Mouse (Mus musculus) fibroblast of lung, adult 2 months (primary cell): ENCODE measurements around the gene Zyg11b.

ENCODE experiments used
- DNase-seq: peaks from one replicate; pipeline ENCODE4 v3.0.0-alpha.2; 2011; ENCODE audit warnings: low read depth

Gene Zyg11b

GRCm38 (mm10) chr4:108300670-108301373 lies at the start of gene Zyg11b:
TSS of gene Zyg11b (minus strand) at chr4:108301096.
- peak; percentile 76 for DNase-seq

DNA sequence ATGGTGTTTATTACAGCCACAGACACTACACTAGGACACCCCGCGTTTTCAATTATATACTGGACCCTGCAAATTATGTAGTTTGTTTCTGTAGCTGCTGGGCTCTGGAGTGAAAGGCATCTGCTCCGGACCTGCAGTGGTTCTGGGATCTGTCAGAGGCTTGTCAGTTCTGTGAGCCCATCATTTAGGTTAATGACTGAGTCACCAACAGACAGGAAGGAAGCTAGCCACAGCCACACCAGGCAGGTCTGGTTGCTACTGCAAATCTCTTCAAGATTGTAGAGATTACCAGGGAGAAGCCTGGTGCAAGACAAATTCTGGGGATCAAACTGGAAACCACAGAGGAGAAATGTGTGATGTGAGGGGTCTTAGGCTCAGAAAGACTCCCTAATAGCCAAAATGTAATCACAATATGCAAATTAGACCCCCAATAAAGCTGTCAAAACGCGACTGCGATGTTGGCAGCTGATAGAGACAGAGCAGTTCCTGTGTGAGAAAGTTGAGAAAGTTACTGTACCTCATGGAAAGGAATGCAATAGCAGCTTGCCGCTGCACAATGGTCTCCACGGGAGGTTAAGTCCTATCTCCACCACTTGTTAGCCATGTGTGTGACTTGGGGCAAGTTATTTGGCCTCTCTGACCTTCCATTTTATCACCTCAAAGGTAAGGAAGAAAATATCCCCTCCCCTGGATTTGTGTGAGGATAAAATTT lies 49.1 kb upstream of the Zyg11b start:
- DNase-seq: no peak

DNA sequence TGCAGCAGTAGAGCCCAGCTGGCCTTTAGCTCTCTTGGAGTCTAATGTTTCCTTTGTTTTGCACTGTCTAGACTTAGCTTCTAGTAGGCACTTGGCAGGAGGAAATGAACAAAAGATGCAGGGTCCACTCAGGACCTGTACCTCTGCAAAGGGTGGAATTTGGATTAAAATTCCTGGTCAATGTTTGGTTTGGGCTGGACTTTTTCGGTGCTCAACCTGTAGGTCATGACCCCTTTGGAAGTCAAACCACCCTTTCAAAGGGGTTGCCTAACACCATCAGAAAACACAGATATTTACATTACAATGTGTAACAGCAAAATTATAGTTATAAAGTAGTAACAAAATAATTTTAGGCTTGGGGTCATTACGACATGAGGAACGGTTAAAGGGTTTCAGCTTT lies 48.2 kb upstream of the Zyg11b start:
- DNase-seq: no peak

- no peak for DNase-seq
These were observed 47.5 kb upstream of the Zyg11b start for GRCm38 (mm10) chr4:108348256-108348875.

DNA sequence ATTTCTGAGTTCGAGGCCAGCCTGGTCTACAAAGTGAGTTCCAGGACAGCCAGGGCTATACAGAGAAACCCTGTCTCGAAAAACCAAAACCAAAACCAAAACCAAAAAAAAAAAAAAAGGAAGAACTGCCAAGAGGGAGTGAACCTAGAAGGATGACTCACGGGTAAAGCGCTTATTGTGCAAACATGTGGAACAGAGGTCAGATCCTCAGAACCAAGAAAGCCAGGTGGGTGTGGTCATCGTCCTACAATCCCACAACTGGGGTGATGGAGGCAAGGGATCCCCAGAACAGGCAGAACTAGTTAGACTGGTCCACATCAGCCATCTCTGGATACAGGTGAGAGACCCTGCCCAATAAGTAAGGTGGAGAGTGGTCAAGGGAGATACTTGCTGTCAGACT lies 46.2 kb upstream of the Zyg11b start:
- no peak for DNase-seq

GRCm38 (mm10) chr4:108345826-108346225 lies 44.9 kb upstream of the Zyg11b start:
- DNase-seq: no peak

DNA sequence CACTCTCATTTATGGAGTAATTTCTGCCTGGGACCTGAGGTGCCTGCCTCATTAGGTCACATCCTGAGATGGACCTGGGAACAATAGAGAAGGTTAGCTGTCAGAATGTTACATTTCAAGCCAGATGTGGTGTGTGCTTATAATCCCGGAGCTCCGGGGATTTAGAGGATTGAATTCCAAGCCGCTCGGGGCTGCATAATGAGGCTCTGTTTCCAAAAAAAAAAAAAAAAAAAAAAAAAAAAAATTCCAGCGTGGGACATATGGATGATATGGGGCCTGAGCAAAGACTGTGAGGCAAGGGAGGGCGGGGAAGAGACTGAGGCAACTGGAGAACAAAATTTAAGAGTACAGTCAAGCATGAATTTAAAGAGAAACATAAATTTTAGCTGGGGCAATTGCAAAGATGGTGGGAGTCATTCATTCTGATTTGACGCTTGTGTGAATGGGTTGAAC lies 43.8 kb upstream of the Zyg11b start:
- no peak for DNase-seq

DNA sequence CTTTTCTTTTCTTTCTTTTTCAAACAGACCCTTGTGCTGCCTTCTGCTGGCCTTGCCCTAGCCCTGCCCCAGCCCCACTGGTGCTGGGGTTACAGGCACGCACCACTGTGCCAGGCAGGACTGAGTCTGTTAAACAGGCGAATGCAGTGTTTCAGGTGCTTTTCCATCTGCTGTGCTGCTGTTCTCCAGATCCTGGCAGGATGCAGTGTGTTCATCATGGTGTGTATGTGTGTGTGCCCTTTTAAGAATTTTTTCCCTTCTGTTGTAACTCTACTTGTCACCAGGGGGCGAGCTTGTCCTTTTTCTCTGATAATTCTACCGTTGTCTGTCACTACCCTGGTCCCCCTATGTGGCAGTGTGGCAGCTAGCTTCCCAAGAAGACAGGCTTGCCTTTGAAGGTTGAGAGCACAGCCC lies 38.4 kb upstream of the Zyg11b start:
- DNase-seq: no peak

DNA sequence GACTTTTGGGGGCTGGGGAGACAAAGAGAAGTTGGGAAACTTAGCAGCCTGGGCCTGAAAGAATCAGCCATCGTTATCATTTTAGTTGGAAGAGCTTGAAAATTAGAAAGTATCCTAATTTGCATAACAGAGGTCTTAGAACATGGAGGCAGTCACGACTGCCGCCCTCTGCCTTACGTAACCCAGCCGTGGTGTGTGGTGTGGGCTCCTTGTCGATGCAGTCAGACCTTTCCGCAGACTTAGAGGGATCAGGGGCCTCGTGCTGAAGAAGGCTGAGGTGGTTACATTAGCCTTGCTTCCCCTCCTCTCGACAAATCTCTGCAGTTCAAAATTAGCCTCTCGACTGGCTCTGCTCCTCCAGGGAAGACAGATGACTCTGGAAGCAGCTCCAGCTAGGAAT lies 37.9 kb upstream of the Zyg11b start:
- no peak for DNase-seq

GRCm38 (mm10) chr4:108338321-108338733 lies 37.4 kb upstream of the Zyg11b start:
- no peak for DNase-seq

DNA sequence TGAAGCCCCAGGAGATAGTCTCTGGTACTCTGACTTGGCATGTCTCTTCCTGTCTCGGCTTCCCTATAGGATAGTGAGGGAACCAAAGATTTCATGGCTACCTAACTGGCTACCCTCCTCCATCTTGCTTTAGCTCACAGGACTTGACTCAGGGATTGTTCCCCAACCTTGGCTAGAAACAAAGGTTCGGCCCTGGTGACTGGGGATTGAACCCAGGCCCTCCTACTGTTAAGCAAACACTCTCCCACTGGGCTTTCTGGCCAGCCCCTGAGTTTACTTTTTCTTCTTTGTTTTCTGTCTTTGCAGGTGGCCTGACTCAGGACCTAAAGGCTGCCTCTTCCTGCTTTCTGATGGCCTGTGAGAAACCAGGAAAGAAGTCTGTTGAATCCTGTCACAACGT lies 36.9 kb upstream of the Zyg11b start:
- DNase-seq: no peak

GRCm38 (mm10) chr4:108336765-108337164 lies 35.9 kb upstream of the Zyg11b start:
- no peak for DNase-seq

DNA sequence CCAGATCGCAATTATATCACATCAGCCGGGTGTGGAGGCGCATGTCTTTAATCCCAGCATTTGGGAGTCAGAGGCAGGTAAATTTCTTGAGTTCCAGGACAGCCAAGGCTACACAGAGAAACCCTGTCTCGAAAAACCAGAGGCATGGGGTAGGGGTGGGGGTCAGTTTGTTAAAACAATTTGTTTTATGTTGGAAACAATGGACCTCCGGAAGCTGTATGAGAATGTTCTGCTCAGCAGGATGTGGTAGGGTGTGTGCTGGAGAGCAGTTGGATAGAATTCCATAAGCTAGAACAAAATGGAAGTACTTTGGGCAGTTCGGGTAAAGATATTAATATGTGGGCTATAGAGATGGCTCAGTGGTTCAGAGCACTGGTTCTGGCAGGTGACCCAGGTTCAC lies 34.5 kb upstream of the Zyg11b start:
- DNase-seq: no peak

GRCm38 (mm10) chr4:108332041-108332440 lies 31.1 kb upstream of the Zyg11b start:
- no peak for DNase-seq

DNA sequence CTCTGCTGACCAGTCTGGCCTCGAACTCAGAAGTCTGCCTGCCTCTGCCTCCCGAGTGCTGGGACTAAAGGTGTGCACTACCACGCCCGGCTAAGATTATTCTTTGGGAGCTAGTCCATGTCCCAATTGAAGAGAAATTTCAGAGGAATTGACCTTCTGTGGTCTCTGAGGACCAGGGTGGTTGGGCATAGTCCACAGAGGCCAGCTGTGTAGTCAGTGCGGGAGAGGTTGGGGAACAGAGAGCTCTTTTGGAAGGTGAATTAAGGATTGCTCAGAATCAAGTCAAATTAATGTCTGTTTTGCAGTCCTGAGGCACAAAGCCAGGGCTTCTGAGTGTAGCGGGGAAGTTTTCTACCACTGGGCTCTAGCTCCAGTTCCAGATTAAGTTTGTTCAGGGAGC lies 28.9 kb upstream of the Zyg11b start:
- DNase-seq: no peak

GRCm38 (mm10) chr4:108327730-108328484 lies 27.0 kb upstream of the Zyg11b start, which contains the start of gene Coa7:
TSS of gene Coa7 (plus strand) at chr4:108328140.
- DNase-seq: peak; percentile 95

GRCm38 (mm10) chr4:108327071-108327579 lies 26.2 kb upstream of the Zyg11b start:
- peak; percentile 54 for DNase-seq

DNA sequence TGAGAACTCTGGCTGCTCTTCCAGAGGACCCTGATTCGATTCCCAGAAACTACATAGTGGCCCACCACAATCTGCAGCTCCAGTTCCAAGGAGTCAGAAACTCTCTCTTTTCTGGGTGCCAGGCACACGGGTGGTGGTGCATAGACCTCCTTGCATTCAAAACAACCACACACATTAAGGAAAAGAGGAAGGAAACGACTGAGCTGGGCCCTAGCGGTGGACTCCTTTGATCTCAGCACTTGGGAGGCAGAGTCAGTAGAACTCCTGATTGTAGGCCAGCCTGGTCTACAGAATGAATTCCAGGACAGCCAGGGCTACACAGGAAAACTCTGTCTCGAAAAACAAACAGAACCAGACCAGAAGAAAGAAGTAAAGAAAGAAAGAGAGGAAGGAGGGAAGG lies 22.7 kb upstream of the Zyg11b start:
- DNase-seq: no peak

GRCm38 (mm10) chr4:108320627-108321380 lies 19.9 kb upstream of the Zyg11b start:
- no peak for DNase-seq

DNA sequence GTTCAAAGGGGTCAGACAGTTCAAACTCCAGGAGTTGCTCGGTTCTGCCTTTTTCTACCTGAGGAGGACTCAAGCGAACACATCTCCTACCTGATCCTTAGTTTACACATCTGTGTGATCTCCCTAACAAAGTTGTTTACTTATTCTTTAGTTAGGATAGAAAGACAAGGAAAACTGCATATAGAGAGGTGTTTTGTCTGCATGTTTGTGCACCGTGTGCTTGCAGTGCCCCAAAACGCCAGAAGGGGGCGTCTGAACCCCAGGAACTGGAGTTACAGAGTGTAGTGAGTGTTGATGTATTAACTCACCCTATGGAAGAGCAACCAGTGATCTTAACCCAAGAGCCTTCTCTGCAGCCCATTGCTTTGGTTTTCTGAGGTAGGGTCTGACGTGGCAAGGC lies 18.9 kb upstream of the Zyg11b start:
- no peak for DNase-seq
